Mouse (Mus musculus) activated CD4-positive, CD25-positive, alpha-beta regulatory T cell, adult 4 months (primary cell): Measurements from ENCODE around the gene Cnih2. TPM values are rescaled to one million over a fixed set of nuclear protein-coding genes. Genes with fewer than 3 reads are reported as not detected.

ENCODE experiments used
- polyA plus RNA-seq, 2 experiments: library from polyadenylated mRNA; unstranded; fragments of 100-300 nt; shearing (Covaris generic); gene quantifications; one replicate each; pipeline ENCODE4 v1.2.1; 2017

Cnih2 gene
- polyA plus RNA-seq, 2 experiments from 2014 or later: not detected

Other genes starting within 250 kb of the Cnih2 start
- gene Ctsf, start 243.4 kb downstream of the Cnih2 start, polyA plus RNA-seq: under 1 TPM; 0.66 to 0.67 TPM
- gene Actn3, start 220.6 kb downstream of the Cnih2 start, polyA plus RNA-seq: not detected
- gene Zdhhc24, start 219.9 kb downstream of the Cnih2 start, polyA plus RNA-seq: 1 to 10 TPM; 6.3 to 6.7 TPM
- gene Bbs1, start 191.9 kb downstream of the Cnih2 start, polyA plus RNA-seq: 1 to 10 TPM in 1 of 2 experiments, not detected in 1; 1.4 TPM
- 10 to 100 TPM; 38.4 to 59.4 TPM for gene Dpp3, start 170.2 kb downstream of the Cnih2 start, polyA plus RNA-seq
- under 1 TPM in 1 of 2 experiments, not detected in 1; 0.25 TPM for gene Peli3, start 155.4 kb downstream of the Cnih2 start, polyA plus RNA-seq
- 10 to 100 TPM; 79.9 to 91.1 TPM for gene Mrpl11, start 136.4 kb downstream of the Cnih2 start, polyA plus RNA-seq
- under 1 TPM; 0.32 to 0.83 TPM for gene Npas4, start 108.2 kb downstream of the Cnih2 start, polyA plus RNA-seq
- gene Slc29a2, start 74.7 kb downstream of the Cnih2 start, polyA plus RNA-seq: 1 to 10 TPM in 1 of 2 experiments, under 1 TPM in 1; 0.46 to 2.1 TPM
- gene B4gat1, start 59.7 kb downstream of the Cnih2 start, polyA plus RNA-seq: 10 to 100 TPM; 10.5 to 13.4 TPM
- under 1 TPM; 0.40 to 0.68 TPM for gene AC124502.3, start 59.6 kb downstream of the Cnih2 start, polyA plus RNA-seq
- 100 to 1,000 TPM in 1 of 2 experiments, 10 to 100 TPM in 1; 91.4 to 102 TPM for gene Brms1, start 57.2 kb downstream of the Cnih2 start, polyA plus RNA-seq
- gene Rin1, start 48.0 kb downstream of the Cnih2 start, polyA plus RNA-seq: under 1 TPM in 1 of 2 experiments, not detected in 1; 0.13 TPM
- gene Cd248, start 30.4 kb downstream of the Cnih2 start, polyA plus RNA-seq: not detected
- gene Tmem151a, start 13.0 kb downstream of the Cnih2 start, polyA plus RNA-seq: not detected
- 10 to 100 TPM; 49.2 to 51.1 TPM for gene Yif1a, start 10.0 kb downstream of the Cnih2 start, polyA plus RNA-seq
- gene Rab1b, start 8.6 kb upstream of the Cnih2 start, polyA plus RNA-seq: 100 to 1,000 TPM; 118 to 143 TPM
- 1 to 10 TPM; 4.6 to 6.7 TPM for gene Klc2, start 20.0 kb upstream of the Cnih2 start, polyA plus RNA-seq
- gene Pacs1, start 174.6 kb upstream of the Cnih2 start, polyA plus RNA-seq: 10 to 100 TPM; 15.7 to 16.3 TPM
- 100 to 1,000 TPM; 299 to 359 TPM for gene Sf3b2, start 196.9 kb upstream of the Cnih2 start, polyA plus RNA-seq
- under 1 TPM in 1 of 2 experiments, not detected in 1; 0.13 TPM for gene Gal3st3, start 199.8 kb upstream of the Cnih2 start, polyA plus RNA-seq
- gene Catsper1, start 237.2 kb upstream of the Cnih2 start, polyA plus RNA-seq: not detected